Mouse (Mus musculus) T-cell, adult 2 months (primary cell): ENCODE results near the gene Ldhd.
A peak's percentile ranks its signal among the peaks of the same experiment; 100 is the strongest.

ENCODE experiments used
- DNase-seq: peaks from one replicate; pipeline ENCODE4 v3.0.0; 2022; ENCODE audit warnings: low spot score

Gene Ldhd

DNA sequence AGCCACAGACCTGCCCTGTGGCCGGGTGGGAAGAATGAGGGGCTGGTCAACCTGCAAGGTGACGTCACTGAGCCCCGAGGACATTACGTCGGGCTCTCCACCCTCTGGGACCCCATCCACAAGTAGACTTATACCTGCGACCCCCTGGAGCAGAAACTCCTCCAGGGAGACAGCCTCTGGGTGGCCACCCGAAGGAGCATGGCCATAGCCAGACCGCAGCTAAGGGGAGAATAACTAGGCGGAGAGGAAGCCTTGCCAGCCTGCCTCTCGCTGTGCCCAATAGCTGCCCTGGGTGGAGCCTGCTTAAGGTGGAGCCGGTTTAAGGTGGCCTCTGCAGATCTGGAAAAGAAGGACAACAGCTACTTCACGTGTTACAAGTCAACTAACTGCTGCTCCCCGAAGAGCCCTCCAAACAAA, at the start of gene Ldhd:
Gene Ldhd (minus strand): TSS at position 270 of the 417 bp plus-strand sequence.
- DNase-seq = no peak

DNA sequence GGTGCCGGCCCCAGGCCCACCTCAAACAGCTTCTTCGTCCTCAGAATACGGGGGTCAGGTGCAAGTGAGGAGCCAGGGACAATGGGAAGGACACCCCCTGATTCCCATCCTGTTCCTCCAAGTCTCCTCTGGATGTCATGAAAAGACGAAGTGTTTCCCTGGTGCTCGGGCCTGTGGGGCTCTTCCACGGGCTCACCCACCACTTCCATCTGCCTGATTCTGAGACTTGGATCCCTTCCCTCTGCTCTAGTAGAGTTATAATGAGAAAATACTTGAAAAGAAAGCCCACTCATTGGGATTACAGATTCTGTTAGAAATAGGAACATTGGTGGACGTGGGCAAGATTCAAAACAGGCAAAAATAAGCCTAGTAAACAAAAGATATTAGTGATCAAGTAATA, 48.7 kb upstream of the Ldhd start:
- no peak for DNase-seq

DNA sequence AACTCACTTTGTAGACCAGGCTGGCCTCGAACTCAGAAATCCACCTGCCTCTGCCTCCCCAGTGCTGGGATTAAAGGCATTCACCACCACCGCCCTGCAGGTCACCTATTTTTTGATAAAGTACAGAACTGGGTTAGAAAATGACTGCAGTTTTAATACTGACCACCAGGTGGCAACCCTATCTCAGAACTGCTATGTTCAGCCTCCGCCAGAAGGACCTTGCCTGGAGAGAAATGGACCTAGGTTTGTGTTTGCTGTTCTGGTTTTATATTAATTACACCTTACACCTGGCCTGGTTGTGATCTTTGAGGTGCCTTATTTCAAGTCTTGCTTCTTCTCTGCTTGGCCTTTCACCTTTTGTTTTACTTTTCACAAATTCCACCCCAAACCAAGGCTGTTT, 47.9 kb upstream of the Ldhd start:
- peak; percentile 44 for DNase-seq

DNA sequence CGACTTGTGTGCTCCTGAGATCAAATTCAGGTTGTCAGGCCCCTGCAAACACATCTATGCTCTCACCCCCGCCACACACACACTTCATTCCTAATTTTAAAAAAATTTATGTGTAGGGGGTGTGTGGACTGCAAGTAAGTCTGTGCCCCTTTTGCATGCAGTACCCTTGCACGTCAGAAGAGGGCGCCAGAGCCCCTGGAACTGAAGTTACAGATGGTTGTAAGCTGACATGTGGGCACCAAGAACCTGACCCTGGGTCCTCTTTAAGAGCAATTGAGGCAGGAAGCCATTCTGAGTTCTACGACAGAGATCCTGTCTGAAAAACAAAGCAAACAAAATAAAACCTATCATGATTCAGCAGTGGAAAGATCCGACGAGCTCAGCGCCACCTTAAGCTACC, 46.1 kb upstream of the Ldhd start:
- DNase-seq = peak; percentile 13

DNA sequence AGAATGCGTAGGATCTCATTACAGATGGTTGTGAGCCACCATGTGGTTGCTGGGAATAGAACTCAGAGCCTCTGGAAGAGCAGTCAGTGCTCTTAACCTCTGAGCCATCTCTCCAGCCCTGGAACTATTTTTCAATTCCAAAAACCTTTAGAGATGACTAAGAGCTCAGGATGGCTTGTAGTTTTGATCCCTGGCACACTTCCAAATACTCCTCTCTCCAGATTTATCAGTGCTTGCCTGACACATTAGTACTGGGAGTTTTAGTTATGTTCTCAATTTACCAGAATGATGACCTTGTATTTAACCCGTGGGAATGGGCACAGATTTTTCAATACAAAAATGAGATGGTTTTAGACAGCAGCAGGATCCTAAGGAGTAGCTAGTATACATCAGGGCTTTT, 36.6 kb upstream of the Ldhd start:
- DNase-seq = no peak

DNA sequence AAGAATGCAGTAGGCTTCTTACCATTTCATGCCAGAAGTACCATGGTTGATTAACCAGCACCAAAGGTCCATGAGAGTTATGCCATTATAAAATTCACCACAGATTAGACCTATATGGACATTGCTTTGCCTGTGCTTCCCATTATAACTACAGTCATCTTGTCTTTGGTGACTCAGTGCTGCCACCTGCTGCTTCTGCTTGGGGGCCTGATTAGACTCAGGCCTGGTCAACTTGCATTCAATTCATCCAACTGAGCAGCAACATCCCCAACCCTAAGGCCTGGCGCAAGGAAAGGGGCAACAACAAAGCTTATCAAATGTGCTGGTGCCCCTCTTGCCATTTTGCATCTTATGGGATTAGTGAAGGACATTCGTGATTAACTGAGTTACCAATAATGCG, 32.3 kb upstream of the Ldhd start:
- DNase-seq = peak; percentile 26

DNA sequence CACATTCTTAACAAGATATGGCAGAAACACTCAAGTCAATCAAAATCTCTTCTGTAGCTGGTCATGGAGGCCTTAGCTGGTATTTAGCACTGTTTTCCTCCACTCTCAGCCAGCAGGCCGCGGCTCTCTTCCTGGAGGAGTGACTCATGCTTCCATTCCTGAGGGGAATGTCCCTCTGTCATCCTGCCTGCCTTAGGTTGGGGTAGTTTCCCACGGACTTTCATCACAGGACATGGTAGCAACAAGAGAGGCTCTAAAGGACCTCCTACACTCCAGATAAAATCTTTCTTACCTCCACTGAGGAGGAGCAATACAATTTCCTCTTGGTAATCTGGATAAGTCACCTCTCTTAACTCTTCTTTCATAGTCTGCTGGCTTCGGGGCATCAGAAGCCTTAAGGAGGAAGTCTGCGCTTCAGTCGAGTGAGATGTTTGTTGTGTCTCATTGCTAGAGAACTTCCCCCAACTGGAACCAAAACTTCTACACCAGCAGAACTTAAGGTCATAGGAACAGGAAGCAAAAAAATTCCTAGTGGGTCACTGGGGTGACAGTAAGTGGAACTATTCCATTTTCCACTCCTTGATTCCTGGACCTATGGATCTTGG, 28.7 kb upstream of the Ldhd start:
- DNase-seq = no peak

DNA sequence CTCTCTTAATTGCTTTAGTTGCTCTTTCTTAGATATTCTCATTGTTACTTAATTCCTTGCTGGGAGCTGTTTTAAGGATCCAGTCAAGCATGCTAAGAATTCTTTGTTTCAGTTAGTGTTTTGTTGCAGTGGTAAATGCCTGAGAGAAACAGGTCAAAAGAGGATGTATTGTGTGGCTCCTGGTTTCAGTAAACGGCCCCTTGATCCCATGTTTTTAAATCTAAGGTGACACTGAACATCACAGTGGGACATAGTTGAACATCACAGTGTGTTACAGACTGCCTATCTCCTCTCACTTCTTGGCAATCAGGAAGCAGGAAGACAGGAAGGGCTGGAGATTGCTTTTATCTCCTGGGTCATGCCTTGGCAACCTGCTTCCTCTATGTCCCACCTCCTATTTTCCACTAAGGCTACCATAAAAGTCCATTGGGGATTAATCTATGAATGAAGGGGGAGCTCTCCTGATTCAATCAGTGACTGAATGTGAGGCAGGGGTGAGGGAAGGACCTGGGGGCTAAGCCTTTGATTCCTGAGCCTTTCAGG, 27.2 kb upstream of the Ldhd start:
- no peak for DNase-seq

DNA sequence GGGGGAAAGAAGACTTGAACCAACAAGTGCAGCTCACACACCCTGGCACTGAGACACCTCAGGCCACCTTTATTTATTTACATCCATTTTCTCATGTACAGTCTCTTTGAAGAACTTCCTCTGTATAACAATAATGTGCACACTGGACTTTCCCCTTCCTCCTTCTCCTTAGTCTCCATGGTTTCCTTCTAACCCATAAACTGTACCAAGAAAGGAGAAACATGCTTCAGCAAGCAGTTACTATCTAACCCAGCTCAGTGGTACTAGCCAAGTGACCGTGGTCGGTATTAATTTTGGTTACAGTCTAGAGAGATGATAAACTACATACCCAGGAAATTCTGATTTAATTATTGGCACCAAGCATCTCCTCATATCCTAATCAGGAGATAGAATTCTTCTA, 23.4 kb upstream of the Ldhd start:
- no peak for DNase-seq

DNA sequence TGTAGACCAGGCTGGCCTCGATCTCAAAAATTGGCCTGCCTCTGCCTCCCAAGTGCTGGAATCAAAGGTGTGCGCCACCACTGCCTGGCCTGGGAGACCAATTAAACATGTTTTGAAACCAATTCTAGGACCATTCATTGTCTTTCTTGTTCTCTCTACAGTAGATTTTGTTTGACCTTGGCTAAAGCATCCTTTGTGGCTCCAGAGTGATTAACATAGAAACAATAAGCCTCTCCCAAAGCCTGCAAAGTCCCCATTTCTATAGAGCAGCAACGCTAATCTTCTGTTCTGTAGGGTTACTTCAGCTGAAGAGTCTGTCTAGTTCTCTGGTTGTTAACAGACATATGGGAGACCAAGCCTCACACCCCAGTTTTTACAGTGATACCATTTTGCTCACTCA, 20.5 kb upstream of the Ldhd start:
- DNase-seq = no peak

DNA sequence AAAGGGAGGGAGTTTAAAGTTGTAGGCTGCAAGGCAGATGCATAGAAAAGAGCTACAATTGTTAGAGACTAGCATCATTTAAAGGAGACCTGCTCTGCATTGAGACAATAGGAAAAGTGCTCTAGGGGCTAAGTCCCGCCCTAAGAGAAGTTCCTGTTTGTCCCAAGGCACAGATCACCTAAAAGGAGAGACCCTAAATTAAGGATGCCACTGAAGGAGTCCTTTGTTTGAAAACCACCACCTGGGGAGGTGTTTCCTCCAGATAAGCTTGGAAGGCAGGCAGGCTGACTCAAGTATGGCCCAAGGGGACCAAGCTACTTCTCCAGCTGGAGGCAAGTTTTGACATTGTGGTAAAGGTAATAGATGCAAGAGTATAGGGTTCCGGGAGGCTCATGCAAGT, 18.7 kb upstream of the Ldhd start:
- no peak for DNase-seq

DNA sequence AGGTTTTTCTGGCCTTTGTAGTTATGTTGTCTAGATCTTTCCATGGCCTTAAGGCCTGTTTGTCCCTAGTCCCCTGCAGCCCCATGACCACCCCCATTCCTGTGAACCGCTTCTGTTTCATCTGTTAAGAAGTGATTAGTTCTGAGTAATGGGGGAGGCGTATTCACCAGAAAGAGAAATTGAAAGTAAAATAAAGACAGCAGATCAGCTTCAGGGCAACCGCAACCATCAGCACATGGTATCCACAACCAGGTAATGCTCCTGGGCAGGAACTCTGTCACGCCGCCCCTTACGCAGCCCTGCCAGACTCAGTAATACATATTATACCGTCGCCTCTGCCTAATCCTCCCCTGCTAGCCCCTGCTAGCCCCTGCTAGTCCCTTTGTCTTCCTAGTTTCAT, 15.5 kb upstream of the Ldhd start:
- DNase-seq = peak; percentile 73

DNA sequence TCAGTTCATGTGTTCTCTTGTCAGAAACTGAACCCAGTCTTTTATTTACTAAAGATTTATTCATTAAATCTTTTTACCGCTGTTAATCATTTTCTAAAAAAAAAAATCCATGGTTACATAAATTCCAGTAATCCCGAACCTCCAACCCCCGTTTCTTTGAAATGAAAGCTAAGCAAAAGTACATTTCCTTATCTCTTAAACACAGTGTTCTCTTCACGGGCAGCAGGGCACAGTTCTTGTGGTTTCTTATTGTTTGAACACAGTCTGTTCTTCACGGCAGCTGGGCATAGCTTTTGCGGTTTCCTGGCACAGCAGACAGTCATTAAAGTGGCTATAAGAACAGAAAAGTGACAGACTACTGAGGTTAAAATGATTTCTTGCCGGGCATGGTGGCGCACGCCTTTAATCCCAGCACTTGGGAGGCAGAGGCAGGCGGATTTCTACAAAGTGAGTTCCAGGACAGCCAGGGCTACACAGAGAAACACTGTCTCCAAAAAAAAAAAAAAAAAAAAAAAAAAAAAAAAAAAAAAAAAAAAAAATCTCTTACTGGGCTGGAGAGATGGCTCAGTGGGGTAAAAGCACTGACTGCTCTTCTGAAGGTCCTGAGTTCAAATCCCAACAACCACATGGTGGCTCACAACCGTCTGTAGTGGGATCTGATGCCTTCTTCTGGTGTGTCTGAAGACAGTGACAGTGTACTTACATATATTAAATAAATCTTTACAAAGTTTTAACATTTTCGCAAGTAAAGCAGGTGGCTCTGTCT, 14.3 kb upstream of the Ldhd start:
- DNase-seq = peak; percentile 82

DNA sequence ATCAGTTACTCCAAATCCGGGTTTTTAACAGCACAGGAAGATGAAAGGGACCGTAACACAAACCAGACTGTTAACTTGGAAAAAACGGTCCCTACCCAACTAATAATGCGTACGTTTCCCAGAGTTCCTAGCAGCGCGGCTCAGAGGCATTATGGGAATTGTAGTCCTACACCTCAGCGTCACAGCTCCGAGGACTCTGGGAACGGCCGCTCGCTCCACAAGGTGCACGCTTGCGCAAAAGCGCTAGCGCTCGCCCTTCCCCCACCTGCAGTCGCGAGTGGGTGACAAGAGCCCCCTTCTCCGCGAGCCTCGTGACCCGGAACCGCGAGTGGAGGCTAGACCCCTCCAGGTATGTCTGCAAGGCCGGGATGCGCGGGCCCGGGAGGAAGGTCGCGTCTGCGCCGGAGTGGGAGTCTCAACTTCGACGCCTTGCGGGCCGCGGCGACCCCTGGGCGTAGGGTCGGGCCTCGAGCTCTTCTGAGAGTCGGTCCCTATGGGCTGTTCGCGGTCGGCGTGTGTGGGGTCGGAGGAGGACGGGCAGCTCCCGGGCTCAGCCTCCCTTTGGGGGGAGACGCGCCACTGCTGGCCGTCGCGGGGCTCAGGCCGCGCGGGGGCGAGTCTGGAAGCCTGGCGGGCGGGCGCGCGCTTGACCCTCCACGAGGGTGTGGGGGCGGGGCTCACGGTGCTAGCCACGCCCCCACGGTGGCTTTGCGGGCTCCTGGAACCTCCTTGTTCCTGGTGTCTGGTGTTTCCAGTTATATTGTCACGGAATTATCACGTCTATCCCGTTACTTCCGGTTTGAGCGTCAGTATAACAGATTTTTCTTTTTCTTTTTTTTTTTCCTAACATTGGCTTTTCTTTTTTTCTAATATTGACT, 13.3 kb upstream of the Ldhd start, which contains the start of gene Zfp1:
Gene Zfp1 (plus strand): TSS at position 138 of the 878 bp plus-strand sequence.
- DNase-seq = peak; percentile 92

DNA sequence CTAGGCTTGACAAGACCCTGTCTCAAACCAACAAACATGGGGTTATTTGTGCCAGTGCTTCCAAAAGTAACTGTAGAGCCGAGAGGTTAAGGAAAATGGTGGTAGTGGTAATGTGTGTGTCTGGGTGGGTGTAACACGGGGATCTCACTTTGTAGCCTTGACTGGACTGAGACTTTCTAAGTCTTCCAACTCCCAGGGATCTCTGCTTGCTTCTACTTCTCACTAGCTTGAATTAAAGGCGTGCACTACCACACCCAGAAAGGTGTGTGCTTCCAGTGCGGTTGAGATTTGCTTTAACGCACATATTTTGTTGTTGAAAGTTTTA, 12.7 kb upstream of the Ldhd start:
- DNase-seq = no peak

DNA sequence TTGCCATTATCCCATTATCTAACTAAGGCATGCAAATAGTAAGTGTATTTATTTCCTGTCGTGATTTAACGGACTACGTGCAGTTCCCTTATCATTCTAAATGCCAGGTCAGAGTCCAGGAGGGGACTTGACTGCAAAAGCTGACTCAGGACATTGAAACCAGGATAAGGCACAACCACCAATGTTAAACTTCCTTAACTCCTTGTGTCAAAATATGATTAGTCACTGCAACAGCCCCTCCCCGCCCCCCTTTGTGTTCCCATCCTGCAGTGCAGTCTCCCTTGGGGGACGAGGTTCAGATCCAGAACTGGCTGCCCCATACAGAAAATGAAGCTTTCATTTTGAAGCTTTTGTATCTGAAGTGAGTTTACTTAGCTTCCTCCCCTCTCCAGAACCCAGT, 12.3 kb upstream of the Ldhd start:
- DNase-seq = no peak

DNA sequence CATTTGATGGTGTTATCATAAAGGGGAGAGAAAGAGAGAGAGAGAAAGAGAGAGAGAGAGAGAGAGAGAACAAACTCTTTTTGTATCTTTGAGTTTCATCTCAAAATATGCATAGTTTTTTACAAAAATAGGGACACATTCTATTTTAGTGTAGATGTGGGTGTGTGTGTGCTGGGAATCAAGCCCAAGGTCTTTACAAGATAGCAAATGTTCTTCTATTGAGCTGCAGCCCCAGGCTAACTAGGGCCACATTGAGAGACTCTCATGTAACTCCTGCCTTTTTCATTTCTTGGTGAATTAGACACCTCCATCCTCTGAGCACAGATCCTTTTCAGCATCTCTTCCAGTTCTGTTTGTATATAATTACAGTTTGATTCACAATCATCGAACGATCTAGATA, 10.9 kb upstream of the Ldhd start:
- no peak for DNase-seq

DNA sequence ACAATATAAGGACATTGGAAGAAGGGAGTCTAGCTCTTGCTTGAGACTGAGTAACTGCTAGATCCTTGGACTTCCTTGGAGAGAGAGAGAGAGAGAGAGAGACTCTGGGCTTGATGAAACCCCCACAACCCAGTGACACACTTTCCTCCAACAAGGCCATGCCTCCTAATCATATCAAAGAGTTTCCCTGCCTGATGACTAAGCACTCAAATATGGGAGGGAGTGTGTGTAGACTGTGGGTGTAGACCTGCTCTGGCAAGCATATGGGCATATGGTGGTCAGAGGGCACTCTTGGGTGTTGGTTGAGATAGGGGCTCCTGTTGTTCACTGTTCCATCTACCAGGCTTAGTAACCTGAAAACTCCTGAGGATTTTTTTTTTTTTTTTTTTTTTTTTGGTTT, 7.9 kb upstream of the Ldhd start:
- DNase-seq = no peak

DNA sequence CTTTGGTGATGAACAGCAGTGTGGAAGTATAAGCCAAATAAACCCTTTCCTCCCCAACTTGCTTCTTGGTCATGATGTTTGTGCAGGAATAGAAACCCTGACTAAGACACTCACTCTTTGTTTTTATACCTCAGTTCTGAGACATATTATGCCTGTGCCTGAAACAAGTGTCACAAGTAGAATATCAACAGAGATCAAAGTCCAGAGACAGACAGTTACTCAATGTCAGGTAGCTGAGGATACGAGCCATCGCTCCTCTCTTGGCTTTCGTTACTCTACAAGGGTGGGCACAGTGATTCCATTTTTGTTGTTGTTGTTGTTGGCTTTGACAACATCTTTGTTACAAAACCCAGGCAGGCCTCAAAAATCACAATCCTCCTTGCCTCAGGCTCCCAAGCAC, 2.8 kb upstream of the Ldhd start:
- no peak for DNase-seq

DNA sequence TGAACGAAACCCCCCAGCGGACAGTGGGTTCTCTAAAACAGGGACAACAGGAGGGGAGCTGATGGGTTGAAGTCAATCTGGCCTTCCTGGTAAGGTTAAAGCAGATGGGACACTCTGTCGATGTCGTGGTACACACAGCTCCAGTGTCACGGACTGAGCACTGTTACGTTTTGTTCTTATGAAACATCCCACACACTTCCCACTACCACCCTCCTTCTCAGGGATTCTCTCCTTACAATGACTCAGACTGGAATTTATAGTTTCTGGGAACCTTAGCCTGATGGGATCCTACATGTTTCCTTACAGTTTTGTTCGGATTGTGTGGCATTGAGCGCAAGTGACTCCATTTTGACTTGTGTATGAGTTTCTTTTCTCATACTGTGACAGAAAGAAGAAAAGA, 1.4 kb upstream of the Ldhd start:
- no peak for DNase-seq

DNA sequence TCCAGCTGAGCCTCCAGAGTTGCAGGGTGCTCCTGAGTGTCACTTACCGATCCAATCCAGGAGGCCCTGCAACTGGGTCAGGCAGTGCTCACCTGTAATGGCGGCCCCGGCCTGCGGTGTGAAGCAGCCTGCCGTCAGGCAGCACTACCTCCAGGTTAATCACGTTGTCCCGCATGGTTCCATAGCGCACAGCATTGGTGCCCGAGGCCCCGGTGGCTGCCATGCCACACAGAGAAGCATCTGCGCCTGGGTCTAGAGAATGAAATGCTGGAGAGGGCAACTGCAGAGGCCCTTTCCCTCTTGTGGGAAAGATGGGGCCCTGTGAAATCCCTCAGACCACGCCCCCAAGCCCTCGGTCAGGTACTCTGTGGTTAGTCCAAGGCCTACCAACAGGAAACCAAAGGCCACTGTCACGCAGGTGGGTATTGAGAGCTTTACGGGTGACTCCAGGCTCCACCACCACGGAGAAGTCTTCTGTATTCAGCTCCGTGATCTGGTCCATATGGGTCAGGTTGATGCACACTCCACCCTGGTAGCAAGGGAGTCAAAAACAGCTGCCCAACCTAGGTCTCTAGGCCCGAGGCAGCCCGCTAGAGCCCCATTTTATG, 1.2 kb downstream of the Ldhd start:
- DNase-seq = no peak

DNA sequence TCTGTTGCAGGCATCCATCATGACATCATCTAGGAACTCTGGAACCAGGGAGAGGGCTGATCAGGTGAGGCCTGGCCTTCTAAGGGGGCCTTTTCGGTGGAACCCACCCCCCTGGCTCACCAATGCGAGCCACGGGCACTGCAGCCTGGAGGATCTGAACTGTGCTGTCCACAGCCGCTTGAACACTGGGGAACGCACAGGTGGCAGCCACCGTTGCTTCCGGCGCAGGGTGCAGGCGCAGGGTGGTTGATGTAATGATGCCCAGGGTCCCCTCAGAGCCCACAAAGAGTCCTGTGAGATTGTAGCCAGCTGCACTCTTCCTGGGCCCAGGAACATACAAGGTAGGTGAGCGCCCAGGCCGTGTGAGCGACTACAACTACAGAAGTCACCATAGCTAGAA, 1.8 kb downstream of the Ldhd start:
- DNase-seq = no peak
